Comparison of ENCODE assay signal across 22 mouse cellular contexts in genomic region chr6:30657279-30657678, GRCm38 (mm10). TPM values are rescaled to one million over a fixed set of nuclear protein-coding genes. Genes with fewer than 3 reads are reported as not detected.
A peak's percentile ranks its signal among the peaks of the same experiment; 100 is the strongest.
DNase-seq lines count a peak whose midpoint lies in the region; ATAC-seq and TF ChIP-seq lines count a peak whose summit lies in the region.
"Had no signal": no experiment of that assay in that cellular context is flagged by ENCODE, and none has a peak within 500 bp of the region (broad histone marks: within the 10 kb centered on the region; RNA-seq: fewer than 3 reads in every experiment).

No protein-coding gene starts in this region.

- 96% methylated on average over 12 of the region's 12 CpGs for WGBS in forebrain, embryonic 12.5 days
- WGBS in forebrain, embryonic 14.5 days = 97% methylated on average over 12 of the region's 12 CpGs
- WGBS in liver, embryonic 12.5 days (ENCODE audit: insufficient replicate concordance) = 74% methylated on average over 12 of the region's 12 CpGs
- WGBS in liver, postnatal 0 days (ENCODE audit: insufficient replicate concordance) = 87% methylated on average over 12 of the region's 12 CpGs
- WGBS in embryonic facial prominence, embryonic 14.5 days = 88% methylated on average over 12 of the region's 12 CpGs
- WGBS in limb, embryonic 14.5 days = 91% methylated on average over 12 of the region's 12 CpGs
- 82% methylated on average over 12 of the region's 12 CpGs for WGBS in thymus, adult 2 months

- intact Hi-C loops in gastrocnemius, adult 2 months (cut with DNase I) = no loop called here

- no peaks in the 10 kb centered on the region for H3K9me3 ChIP-seq in forebrain, embryonic 12.5 days
- no peaks in the 10 kb centered on the region for H3K9me3 ChIP-seq in forebrain, embryonic 14.5 days (replicated peaks; ENCODE audit: control insufficient read depth, low read length)
- H3K9me3 ChIP-seq in liver, embryonic 12.5 days (replicated peaks) = no peaks in the 10 kb centered on the region
- H3K9me3 ChIP-seq in liver, postnatal 0 days (ENCODE audit: low read length) = no peaks in the 10 kb centered on the region
- H3K9me3 ChIP-seq in embryonic facial prominence, embryonic 14.5 days (ENCODE audit: control insufficient read depth, low read length) = no peaks in the 10 kb centered on the region
- H3K9me3 ChIP-seq in limb, embryonic 14.5 days (ENCODE audit: control insufficient read depth, low read length) = no peaks in the 10 kb centered on the region
- H3K9me3 ChIP-seq: heart, embryonic 13.5 days; hindbrain, embryonic 12.5 days; midbrain, embryonic 12.5 days had no signal

- no peak for TF ChIP-seq POLR2A in limb, embryonic 14.5 days (IDR thresholded peaks at IDR 0.05; ENCODE audit: borderline replicate concordance, extremely low read depth, insufficient read depth, insufficient read length)
- no peak for TF ChIP-seq POLR2A in thymus, adult 2 months (IDR thresholded peaks at IDR 0.05; ENCODE audit: control insufficient read depth, extremely low read depth, insufficient read depth, low read length, poor library complexity)

- H3K4me3 ChIP-seq in forebrain, embryonic 12.5 days (replicated peaks) = no peak overlapping the region
- H3K4me3 ChIP-seq in forebrain, embryonic 14.5 days (ENCODE audit: low read depth, low read length) = no peak overlapping the region
- H3K4me3 ChIP-seq in liver, embryonic 12.5 days = no peak overlapping the region
- no peak overlapping the region for H3K4me3 ChIP-seq in liver, postnatal 0 days (ENCODE audit: low read depth, low read length)
- no peak overlapping the region for H3K4me3 ChIP-seq in embryonic facial prominence, embryonic 14.5 days (ENCODE audit: low read depth, low read length)
- no peak overlapping the region for H3K4me3 ChIP-seq in limb, embryonic 14.5 days (replicated peaks; ENCODE audit: low read length)
- no peak overlapping the region for H3K4me3 ChIP-seq in gastrocnemius, adult 2 months
- H3K4me3 ChIP-seq in thymus, adult 2 months (ENCODE audit: control insufficient read depth, insufficient read depth, low read length) = no peak overlapping the region
- H3K4me3 ChIP-seq: heart, embryonic 13.5 days; hindbrain, embryonic 12.5 days; layer of hippocampus, adult 2 months; midbrain, embryonic 12.5 days; myocyte had no signal

- no peaks in the 10 kb centered on the region for H3K27me3 ChIP-seq in forebrain, embryonic 12.5 days
- H3K27me3 ChIP-seq in forebrain, embryonic 14.5 days (replicated peaks; ENCODE audit: control insufficient read depth, insufficient read depth, low read length) = no peaks in the 10 kb centered on the region
- no peaks in the 10 kb centered on the region for H3K27me3 ChIP-seq in liver, embryonic 12.5 days (replicated peaks)
- H3K27me3 ChIP-seq in liver, postnatal 0 days (ENCODE audit: insufficient read depth, low read length) = no peaks in the 10 kb centered on the region
- no peaks in the 10 kb centered on the region for H3K27me3 ChIP-seq in embryonic facial prominence, embryonic 14.5 days (replicated peaks; ENCODE audit: control insufficient read depth, insufficient read depth, low read length)
- no peaks in the 10 kb centered on the region for H3K27me3 ChIP-seq in limb, embryonic 14.5 days (ENCODE audit: control insufficient read depth, insufficient read depth, low read length)
- no peaks in the 10 kb centered on the region for H3K27me3 ChIP-seq in thymus, adult 2 months (ENCODE audit: control insufficient read depth, insufficient read depth, low read length)
- H3K27me3 ChIP-seq: heart, embryonic 13.5 days; hindbrain, embryonic 12.5 days; midbrain, embryonic 12.5 days had no signal

- H3K36me3 ChIP-seq in forebrain, embryonic 12.5 days (replicated peaks) = peaks cover 12% of the 10 kb centered on the region; the same call in 1 of the 2 replicates
- no peaks in the 10 kb centered on the region for H3K36me3 ChIP-seq in forebrain, embryonic 14.5 days (ENCODE audit: control insufficient read depth, insufficient read depth, low read length)
- H3K36me3 ChIP-seq in liver, embryonic 12.5 days = no peaks in the 10 kb centered on the region
- H3K36me3 ChIP-seq in liver, postnatal 0 days (replicated peaks; ENCODE audit: insufficient read depth, low read length) = no peaks in the 10 kb centered on the region
- peaks cover 10% of the 10 kb centered on the region; the same call in 1 of the 2 replicates for H3K36me3 ChIP-seq in embryonic facial prominence, embryonic 14.5 days (ENCODE audit: control insufficient read depth, insufficient read depth, low read length)
- H3K36me3 ChIP-seq in limb, embryonic 14.5 days (ENCODE audit: control insufficient read depth, insufficient read depth, low read length) = peaks cover 15% of the 10 kb centered on the region; the same call in 1 of the 2 replicates
- H3K36me3 ChIP-seq in thymus, adult 2 months (ENCODE audit: control insufficient read depth, insufficient read depth, low read length) = no peaks in the 10 kb centered on the region

- H3K4me1 ChIP-seq in forebrain, embryonic 12.5 days = peaks cover 41% of the 10 kb centered on the region
- H3K4me1 ChIP-seq in forebrain, embryonic 14.5 days (ENCODE audit: control insufficient read depth, insufficient read depth, low read length) = peaks cover 36% of the 10 kb centered on the region
- peaks cover 9% of the 10 kb centered on the region for H3K4me1 ChIP-seq in liver, embryonic 12.5 days
- H3K4me1 ChIP-seq in liver, postnatal 0 days (ENCODE audit: insufficient read depth) = no peaks in the 10 kb centered on the region
- H3K4me1 ChIP-seq in embryonic facial prominence, embryonic 14.5 days (ENCODE audit: control insufficient read depth, insufficient read depth, low read length) = peaks cover 45% of the 10 kb centered on the region
- H3K4me1 ChIP-seq in limb, embryonic 14.5 days (ENCODE audit: control insufficient read depth, insufficient read depth, low read length) = peaks cover 55% of the 10 kb centered on the region
- peaks cover 3% of the 10 kb centered on the region; the same call in 1 of the 2 replicates for H3K4me1 ChIP-seq in thymus, adult 2 months (replicated peaks; ENCODE audit: control insufficient read depth, insufficient read depth, low read length)

- TF ChIP-seq EP300 in liver, postnatal 0 days (IDR thresholded peaks at IDR 0.05; ENCODE audit: low read depth) = no peak

- DNase-seq in forebrain, embryonic 14.5 days (ENCODE audit: low spot score) = no peak
- no peak for DNase-seq in liver, postnatal 0 days
- DNase-seq in embryonic facial prominence, embryonic 14.5 days (ENCODE audit: low spot score) = no peak
- no peak for DNase-seq in limb, embryonic 14.5 days (ENCODE audit: low spot score)
- no peak for DNase-seq in gastrocnemius, adult 2 months
- DNase-seq in thymus, adult 2 months = no peak
- DNase-seq: adrenal gland, adult 8-10 months; cerebellum, adult 11-12 months; cerebellum, postnatal 36 days; gastrocnemius, postnatal 36 days; kidney, adult 11 months; right cerebral cortex, adult 18-20 months had no signal

- no peak for TF ChIP-seq CTCF in liver, postnatal 0 days (IDR thresholded peaks at IDR 0.05; ENCODE audit: low read depth)
- TF ChIP-seq CTCF in gastrocnemius, adult 2 months (IDR thresholded peaks at IDR 0.05) = no peak
- no peak for TF ChIP-seq CTCF in thymus, adult 2 months (IDR thresholded peaks at IDR 0.05; ENCODE audit: borderline replicate concordance, control insufficient read depth, extremely low read depth, insufficient read depth, low read length, poor library complexity)

- 0 out of 2 replicates have a peak overlapping the region, but pooled peaks have one; percentile 26 for H3K27ac ChIP-seq in forebrain, embryonic 12.5 days
- H3K27ac ChIP-seq in forebrain, embryonic 14.5 days (ENCODE audit: low read depth, low read length) = no peak overlapping the region
- H3K27ac ChIP-seq in liver, embryonic 12.5 days = peak overlapping the region; percentile 43; the same call in 1 of the 2 replicates
- H3K27ac ChIP-seq in liver, postnatal 0 days (ENCODE audit: low read depth) = no peak overlapping the region
- peak overlapping the region; percentile 23; the same call in 1 of the 2 replicates for H3K27ac ChIP-seq in embryonic facial prominence, embryonic 14.5 days (replicated peaks; ENCODE audit: low read depth, low read length)
- peak overlapping the region; percentile 59 for H3K27ac ChIP-seq in limb, embryonic 14.5 days (replicated peaks; ENCODE audit: low read depth, low read length)
- no peak overlapping the region for H3K27ac ChIP-seq in gastrocnemius, adult 2 months
- no peak overlapping the region for H3K27ac ChIP-seq in thymus, adult 2 months (ENCODE audit: control insufficient read depth, insufficient read depth, low read length)
- H3K27ac ChIP-seq: heart, embryonic 13.5 days; layer of hippocampus, adult 2 months; liver, embryonic 14.5 days; midbrain, embryonic 12.5 days had no signal

- H3K9ac ChIP-seq in forebrain, embryonic 12.5 days = no peak overlapping the region
- H3K9ac ChIP-seq in forebrain, embryonic 14.5 days (ENCODE audit: low read length) = no peak overlapping the region
- H3K9ac ChIP-seq in liver, embryonic 12.5 days = no peak overlapping the region
- no peak overlapping the region for H3K9ac ChIP-seq in liver, postnatal 0 days (replicated peaks)
- H3K9ac ChIP-seq in embryonic facial prominence, embryonic 14.5 days (ENCODE audit: low read depth, low read length) = no peak overlapping the region
- no peak overlapping the region; the same call in 1 of the 2 replicates for H3K9ac ChIP-seq in limb, embryonic 14.5 days (ENCODE audit: low read depth, low read length, severe bottlenecking)
- H3K9ac ChIP-seq: heart, embryonic 13.5 days; hindbrain, embryonic 12.5 days; liver, embryonic 14.5 days; midbrain, embryonic 12.5 days had no signal

- ATAC-seq in forebrain, embryonic 12.5 days (ENCODE audit: low FRiP score) = no peak
- ATAC-seq in forebrain, embryonic 14.5 days = no peak
- no peak for ATAC-seq in liver, embryonic 12.5 days
- ATAC-seq in liver, postnatal 0 days = no peak
- no peak for ATAC-seq in embryonic facial prominence, embryonic 14.5 days (ENCODE audit: low read depth)
- ATAC-seq in limb, embryonic 14.5 days (ENCODE audit: low FRiP score, low read depth) = no peak

- H3K4me2 ChIP-seq in forebrain, embryonic 12.5 days = no peak overlapping the region
- H3K4me2 ChIP-seq in forebrain, embryonic 14.5 days (ENCODE audit: low read length) = no peak overlapping the region
- H3K4me2 ChIP-seq in liver, embryonic 12.5 days = no peak overlapping the region
- no peak overlapping the region for H3K4me2 ChIP-seq in liver, postnatal 0 days (ENCODE audit: low read depth, low read length)
- H3K4me2 ChIP-seq in embryonic facial prominence, embryonic 14.5 days (ENCODE audit: low read depth, low read length) = no peak overlapping the region
- no peak overlapping the region for H3K4me2 ChIP-seq in limb, embryonic 14.5 days (replicated peaks; ENCODE audit: low read depth, low read length, severe bottlenecking)
- H3K4me2 ChIP-seq: heart, embryonic 13.5 days; hindbrain, embryonic 12.5 days; midbrain, embryonic 12.5 days had no signal

RNA-seq across cellular contexts. Expression of gene Cpa1, which starts 18.3 kb away (rescaled TPM):
- 0.24 TPM in 1 of 2 replicates, not detected in the other for polyA plus RNA-seq in forebrain, embryonic 12.5 days (2016; fragmentation: Nextera tagmentation; extraction: Ambion mirVana)
- polyA plus RNA-seq in forebrain, embryonic 14.5 days (2014; fragmentation: Nextera tagmentation; extraction: Ambion mirVana) = 0.58 and 1.5 TPM in 2 replicates
- 0.54 and 0.91 TPM in 2 replicates for polyA plus RNA-seq in liver, embryonic 12.5 days (2016; fragmentation: Nextera tagmentation; extraction: Ambion mirVana)
- 0.15 and 2.7 TPM in 2 replicates for polyA plus RNA-seq in liver, postnatal 0 days (2015; fragmentation: Nextera tagmentation; extraction: Ambion mirVana)
- 1.3 and 1.7 TPM in 2 replicates for polyA plus RNA-seq in embryonic facial prominence, embryonic 14.5 days (2014; fragmentation: Nextera tagmentation; extraction: Ambion mirVana)
- polyA plus RNA-seq in limb, embryonic 14.5 days (2012; rRNA removed) = 1.4 and 2.8 TPM in 2 replicates
- polyA plus RNA-seq in limb, embryonic 14.5 days (2014; fragmentation: Nextera tagmentation; extraction: Ambion mirVana) = 1.1 and 1.3 TPM in 2 replicates
- not detected for total RNA-seq in gastrocnemius, adult 2 months (2021)
- polyA plus RNA-seq in thymus, adult 2 months (2012; rRNA removed) = not detected in 2 replicates
- total RNA-seq: adrenal gland, adult 8-10 months; ES-E14; gastrocnemius, postnatal 36 days; layer of hippocampus, adult 2 months had no signal
- polyA plus RNA-seq: frontal cortex, adult 2 months had no signal

RNA-seq across cellular contexts. Expression of gene Cep41, which starts 36.3 kb away (rescaled TPM):
- polyA plus RNA-seq in forebrain, embryonic 12.5 days (2016; fragmentation: Nextera tagmentation; extraction: Ambion mirVana) = 23.3 and 25.1 TPM in 2 replicates
- polyA plus RNA-seq in forebrain, embryonic 14.5 days (2014; fragmentation: Nextera tagmentation; extraction: Ambion mirVana) = 15.6 and 16.6 TPM in 2 replicates
- polyA plus RNA-seq in liver, embryonic 12.5 days (2016; fragmentation: Nextera tagmentation; extraction: Ambion mirVana) = 5.6 and 6.1 TPM in 2 replicates
- polyA plus RNA-seq in liver, postnatal 0 days (2015; fragmentation: Nextera tagmentation; extraction: Ambion mirVana) = 2.8 TPM in 2 replicates
- polyA plus RNA-seq in embryonic facial prominence, embryonic 14.5 days (2014; fragmentation: Nextera tagmentation; extraction: Ambion mirVana) = 38.6 and 44.3 TPM in 2 replicates
- polyA plus RNA-seq in limb, embryonic 14.5 days (2012; rRNA removed) = 44.3 and 48.5 TPM in 2 replicates
- polyA plus RNA-seq in limb, embryonic 14.5 days (2014; fragmentation: Nextera tagmentation; extraction: Ambion mirVana) = 41.1 and 50.9 TPM in 2 replicates
- 1 to 10 TPM in 1 of 2 experiments, under 1 TPM in 1; 0.20 to 1.6 TPM for total RNA-seq in gastrocnemius, adult 2 months (2021)
- 6.6 TPM in 2 replicates for polyA plus RNA-seq in thymus, adult 2 months (2012; rRNA removed)

RNA-seq across cellular contexts. Expression of gene Cpa5, which starts 46.5 kb away (rescaled TPM):
- 0.21 and 0.24 TPM in 2 replicates for polyA plus RNA-seq in forebrain, embryonic 12.5 days (2016; fragmentation: Nextera tagmentation; extraction: Ambion mirVana)
- polyA plus RNA-seq in forebrain, embryonic 14.5 days (2014; fragmentation: Nextera tagmentation; extraction: Ambion mirVana) = 0.10 TPM in 2 replicates
- polyA plus RNA-seq in liver, embryonic 12.5 days (2016; fragmentation: Nextera tagmentation; extraction: Ambion mirVana) = 0.11 TPM in 1 of 2 replicates, not detected in the other
- not detected in 2 replicates for polyA plus RNA-seq in liver, postnatal 0 days (2015; fragmentation: Nextera tagmentation; extraction: Ambion mirVana)
- polyA plus RNA-seq in embryonic facial prominence, embryonic 14.5 days (2014; fragmentation: Nextera tagmentation; extraction: Ambion mirVana) = 0.92 and 1.3 TPM in 2 replicates
- polyA plus RNA-seq in limb, embryonic 14.5 days (2012; rRNA removed) = 0.81 and 0.87 TPM in 2 replicates
- polyA plus RNA-seq in limb, embryonic 14.5 days (2014; fragmentation: Nextera tagmentation; extraction: Ambion mirVana) = 0.57 and 0.99 TPM in 2 replicates
- not detected for total RNA-seq in gastrocnemius, adult 2 months (2021)
- polyA plus RNA-seq in thymus, adult 2 months (2012; rRNA removed) = 0.10 TPM in 1 of 2 replicates, not detected in the other
- total RNA-seq: adrenal gland, adult 8-10 months; ES-E14; gastrocnemius, postnatal 36 days; layer of hippocampus, adult 2 months had no signal
- polyA plus RNA-seq: frontal cortex, adult 2 months; hindbrain, embryonic 12.5 days; myocyte had no signal

Comparison
In these comparisons a context has a peak if more than half of its experiments do, and no peak if none do; other contexts are left out.
1. H3K27ac ChIP-seq: peak in forebrain, embryonic 12.5 days (single experiment), liver, embryonic 12.5 days (single experiment), embryonic facial prominence, embryonic 14.5 days (single experiment) and limb, embryonic 14.5 days (single experiment); none in forebrain, embryonic 14.5 days (single experiment), liver, postnatal 0 days (single experiment), gastrocnemius, adult 2 months (single experiment) and thymus, adult 2 months (single experiment).